Mouse (Mus musculus): Measurements from ENCODE around the gene Clcnkb. TPM values are rescaled to one million over a fixed set of nuclear protein-coding genes. Genes with fewer than 3 reads are reported as not detected.

The Clcnkb gene
- polyA plus RNA-seq, 1 experiment from 2014 or later = not detected

GRCm38 (mm10) chr4:141458888-141459287 lies 43.1 kb upstream of the Clcnkb start:
- H3K9ac ChIP-seq (replicated peaks; ENCODE audit: low read depth) = no peak overlapping the region
- ATAC-seq (0 out of 2 replicates have a peak, but pooled peaks have one; percentile 20), DNase-seq (ENCODE audit: low spot score) (peak; percentile 35)
- TF ChIP-seq CTCF (IDR thresholded peaks at IDR 0.05) (no peak), EP300 (IDR thresholded peaks at IDR 0.05) (no peak)
- WGBS = 67% methylated on average over 3 of the region's 3 CpGs
- H3K4me2 ChIP-seq (replicated peaks; ENCODE audit: low read depth, low read length) = no peak overlapping the region
- no peaks in the 10 kb centered on the region for H3K36me3 ChIP-seq (ENCODE audit: insufficient read depth, low read length)
- no peak overlapping the region for H3K27ac ChIP-seq (ENCODE audit: low read length)
- H3K4me1 ChIP-seq (ENCODE audit: insufficient read depth, low read depth, low read length) = no peaks in the 10 kb centered on the region
- H3K9me3 ChIP-seq (ENCODE audit: low read length) = no peaks in the 10 kb centered on the region
- no peaks in the 10 kb centered on the region for H3K27me3 ChIP-seq (replicated peaks; ENCODE audit: insufficient read depth, low read length)
- H3K4me3 ChIP-seq (ENCODE audit: low read depth, low read length) = no peak overlapping the region

GRCm38 (mm10) chr4:141458236-141458635 lies 42.4 kb upstream of the Clcnkb start:
- no peaks in the 10 kb centered on the region for H3K9me3 ChIP-seq (ENCODE audit: low read length)
- H3K36me3 ChIP-seq (ENCODE audit: insufficient read depth, low read length) = no peaks in the 10 kb centered on the region
- 30% methylated on average over 7 of the region's 7 CpGs for whole genome bisulfite sequencing
- ATAC-seq = peak; percentile 48
- H3K27me3 ChIP-seq (replicated peaks; ENCODE audit: insufficient read depth, low read length) = no peaks in the 10 kb centered on the region
- H3K27ac ChIP-seq (ENCODE audit: low read length) = no peak overlapping the region
- peak; percentile 38 for DNase-seq (ENCODE audit: low spot score)
- H3K9ac ChIP-seq (replicated peaks; ENCODE audit: low read depth) = no peak overlapping the region
- no peaks in the 10 kb centered on the region for H3K4me1 ChIP-seq (ENCODE audit: insufficient read depth, low read depth, low read length)
- H3K4me2 ChIP-seq (replicated peaks; ENCODE audit: low read depth, low read length) = no peak overlapping the region
- H3K4me3 ChIP-seq (ENCODE audit: low read depth, low read length) = no peak overlapping the region
- no peak for TF ChIP-seq CTCF (IDR thresholded peaks at IDR 0.05)
- no peak for TF ChIP-seq EP300 (IDR thresholded peaks at IDR 0.05)

- DNase-seq (ENCODE audit: low spot score) (no peak), ATAC-seq (no peak)
- no peak overlapping the region for H3K4me3 ChIP-seq (ENCODE audit: low read depth, low read length)
- H3K36me3 ChIP-seq (ENCODE audit: insufficient read depth, low read length) = 0 out of 2 replicates have a peak, but pooled peaks cover 5% of the 10 kb centered on the region
- no peak overlapping the region for H3K9ac ChIP-seq (replicated peaks; ENCODE audit: low read depth)
- H3K9me3 ChIP-seq (ENCODE audit: low read length) = no peaks in the 10 kb centered on the region
- H3K4me2 ChIP-seq (replicated peaks; ENCODE audit: low read depth, low read length) = no peak overlapping the region
- H3K27me3 ChIP-seq (replicated peaks; ENCODE audit: insufficient read depth, low read length) = no peaks in the 10 kb centered on the region
- no peak overlapping the region for H3K27ac ChIP-seq (ENCODE audit: low read length)
- 89% methylated on average over 14 of the region's 14 CpGs for WGBS
- TF ChIP-seq EP300 (IDR thresholded peaks at IDR 0.05) (no peak), CTCF (IDR thresholded peaks at IDR 0.05) (no peak)
- H3K4me1 ChIP-seq (ENCODE audit: insufficient read depth, low read depth, low read length) = no peaks in the 10 kb centered on the region
Observed at GRCm38 (mm10) chr4:141456193-141456938, 40.6 kb upstream of the Clcnkb start.

GRCm38 (mm10) chr4:141455526-141455925 lies 39.7 kb upstream of the Clcnkb start:
- WGBS = 79% methylated on average over 4 of the region's 4 CpGs
- Histone ChIP-seq H3K4me1 (ENCODE audit: insufficient read depth, low read depth, low read length) (no peaks in the 10 kb centered on the region), H3K4me3 (ENCODE audit: low read depth, low read length) (no peak overlapping the region)

GRCm38 (mm10) chr4:141454581-141455350 lies 39.0 kb upstream of the Clcnkb start:
- Histone ChIP-seq H3K27me3 (replicated peaks; ENCODE audit: insufficient read depth, low read length) (no peaks in the 10 kb centered on the region), H3K4me1 (ENCODE audit: insufficient read depth, low read depth, low read length) (no peaks in the 10 kb centered on the region), H3K4me3 (ENCODE audit: low read depth, low read length) (no peak overlapping the region), H3K36me3 (ENCODE audit: insufficient read depth, low read length) (0 out of 2 replicates have a peak, but pooled peaks cover 5% of the 10 kb centered on the region), H3K9me3 (ENCODE audit: low read length) (no peaks in the 10 kb centered on the region), H3K4me2 (replicated peaks; ENCODE audit: low read depth, low read length) (no peak overlapping the region), H3K9ac (replicated peaks; ENCODE audit: low read depth) (no peak overlapping the region), H3K27ac (ENCODE audit: low read length) (no peak overlapping the region; the same call in 1 of the 2 replicates)
- ATAC-seq (no peak), DNase-seq (ENCODE audit: low spot score) (no peak)
- WGBS = 62% methylated on average over 14 of the region's 14 CpGs
- TF ChIP-seq CTCF (IDR thresholded peaks at IDR 0.05) (no peak), EP300 (IDR thresholded peaks at IDR 0.05) (no peak)

More at GRCm38 (mm10) chr4:141455526-141455925, 39.7 kb upstream of the Clcnkb start:
- no peak for TF ChIP-seq CTCF (IDR thresholded peaks at IDR 0.05)
- TF ChIP-seq EP300 (IDR thresholded peaks at IDR 0.05) = no peak
- no peak overlapping the region for H3K4me2 ChIP-seq (replicated peaks; ENCODE audit: low read depth, low read length)
- H3K9me3 ChIP-seq (ENCODE audit: low read length) = no peaks in the 10 kb centered on the region
- no peak overlapping the region for H3K27ac ChIP-seq (ENCODE audit: low read length)
- ATAC-seq (no peak), DNase-seq (ENCODE audit: low spot score) (no peak)
- 0 out of 2 replicates have a peak, but pooled peaks cover 5% of the 10 kb centered on the region for H3K36me3 ChIP-seq (ENCODE audit: insufficient read depth, low read length)
- no peaks in the 10 kb centered on the region for H3K27me3 ChIP-seq (replicated peaks; ENCODE audit: insufficient read depth, low read length)
- no peak overlapping the region for H3K9ac ChIP-seq (replicated peaks; ENCODE audit: low read depth)

- ATAC-seq = no peak
- TF ChIP-seq EP300 (IDR thresholded peaks at IDR 0.05) (no peak), CTCF (IDR thresholded peaks at IDR 0.05) (no peak)
- WGBS = 83% methylated on average over 9 of the region's 9 CpGs
Observed at GRCm38 (mm10) chr4:141451916-141452450, 36.2 kb upstream of the Clcnkb start.

More at GRCm38 (mm10) chr4:141451916-141452450, 36.2 kb upstream of the Clcnkb start:
- no peaks in the 10 kb centered on the region for H3K4me1 ChIP-seq (ENCODE audit: insufficient read depth, low read depth, low read length)
- no peak overlapping the region for H3K9ac ChIP-seq (replicated peaks; ENCODE audit: low read depth)
- H3K4me2 ChIP-seq (replicated peaks; ENCODE audit: low read depth, low read length) = no peak overlapping the region
- no peak overlapping the region for H3K4me3 ChIP-seq (ENCODE audit: low read depth, low read length)
- no peak overlapping the region for H3K27ac ChIP-seq (ENCODE audit: low read length)
- peaks cover 10% of the 10 kb centered on the region; the same call in 1 of the 2 replicates for H3K36me3 ChIP-seq (ENCODE audit: insufficient read depth, low read length)
- H3K27me3 ChIP-seq (replicated peaks; ENCODE audit: insufficient read depth, low read length) = no peaks in the 10 kb centered on the region
- H3K9me3 ChIP-seq (ENCODE audit: low read length) = no peaks in the 10 kb centered on the region
- no peak for DNase-seq (ENCODE audit: low spot score)
